Mouse (Mus musculus): Measurements from ENCODE around the gene Mmel1.

The Mmel1 gene

GRCm38 (mm10) chr4:154936542-154937255, 67.3 kb downstream of the Mmel1 start:
- DNase-seq (ENCODE audit: low read depth), result no peak

- DNase-seq (ENCODE audit: low read depth), result no peak
Measured at GRCm38 (mm10) chr4:154937746-154938145, 68.4 kb downstream of the Mmel1 start.

- no peak for DNase-seq (ENCODE audit: low read depth)
Measured at GRCm38 (mm10) chr4:154940156-154940555, 70.8 kb downstream of the Mmel1 start.

- DNase-seq (ENCODE audit: low read depth), result no peak
Measured at GRCm38 (mm10) chr4:154941831-154942230, 72.4 kb downstream of the Mmel1 start.

GRCm38 (mm10) chr4:154942632-154943322, 73.4 kb downstream of the Mmel1 start:
- DNase-seq (ENCODE audit: low read depth), result no peak

- no peak for DNase-seq (ENCODE audit: low read depth)
Measured at GRCm38 (mm10) chr4:154943323-154944039, 74.1 kb downstream of the Mmel1 start.

GRCm38 (mm10) chr4:154944121-154944590, 74.8 kb downstream of the Mmel1 start:
- DNase-seq (ENCODE audit: low read depth), result peak; percentile 70

All from fibroblast of lung, adult 2 months (primary cell).